Mouse (Mus musculus) lung, postnatal 0 days (tissue): Measurements from ENCODE around the gene Ttll9. TPM values are rescaled to one million over a fixed set of nuclear protein-coding genes. Genes with fewer than 3 reads are reported as not detected.
A peak's percentile ranks its signal among the peaks of the same experiment; 100 is the strongest.

Source experiments
- ATAC-seq: fragments of 200-750 bp; cut with Nextera tagmentation; 2 replicates; pipeline ENCODE4 v1.8.0; 2017; ENCODE audit warnings: moderate library complexity
- DNase-seq: peaks from one replicate; pipeline ENCODE4 v3.0.0-alpha.2; 2016; ENCODE audit warnings: low spot score
- H3K27ac ChIP-seq: fragments of 300-500 bp; sonication (generic); 2 replicates; pipeline ENCODE4 v1.5.1; 2014; ENCODE audit warnings: antibody characterized with exemption, mild to moderate bottlenecking, low read length, mixed read lengths
- H3K27me3 ChIP-seq: fragments of 300-500 bp; sonication (generic); replicated peaks from 2 replicates; pipeline ENCODE4 v1.6.1; 2014; ENCODE audit warnings: low read length, mixed read lengths; ENCODE audit not compliant: insufficient read depth
- H3K36me3 ChIP-seq: fragments of 300-500 bp; sonication (generic); 2 replicates; pipeline ENCODE4 v1.6.1; 2014; ENCODE audit warnings: low read length, mixed read lengths; ENCODE audit not compliant: insufficient read depth
- H3K4me1 ChIP-seq: fragments of 300-500 bp; sonication (generic); 2 replicates; pipeline ENCODE4 v1.6.1; 2014; ENCODE audit warnings: antibody characterized with exemption, low read depth, low read length, mixed read lengths; ENCODE audit not compliant: insufficient read depth
- H3K4me2 ChIP-seq: fragments of 300-500 bp; sonication (generic); replicated peaks from 2 replicates; pipeline ENCODE4 v1.6.1; 2014; ENCODE audit warnings: low read depth, mild to moderate bottlenecking, low read length, moderate library complexity, mixed read lengths
- H3K4me3 ChIP-seq: fragments of 300-500 bp; sonication (generic); 2 replicates; pipeline ENCODE4 v1.5.1; 2014; ENCODE audit warnings: low read depth, low read length
- H3K9ac ChIP-seq: fragments of 300-500 bp; sonication (generic); replicated peaks from 2 replicates; pipeline ENCODE4 v1.6.1; 2014; ENCODE audit warnings: low read depth, mild to moderate bottlenecking
- H3K9me3 ChIP-seq: fragments of 300-500 bp; sonication (generic); 2 replicates; pipeline ENCODE4 v1.6.1; 2016; ENCODE audit warnings: low read length, mixed read lengths
- CTCF ChIP-seq: IDR thresholded peaks from 2 replicates; pipeline ENCODE4 v1.5.1; 2016; ENCODE audit warnings: antibody characterized with exemption, mild to moderate bottlenecking
- EP300 ChIP-seq: IDR thresholded peaks from 2 replicates; pipeline ENCODE4 v1.6.1; 2016; ENCODE audit warnings: antibody characterized with exemption, mild to moderate bottlenecking, control low read depth
- WGBS: fragments of 180-500 bp; shearing (Covaris S2); extraction: QIAGEN DNeasy Blood & Tissue Kit; methylation state at CpG from one replicate; pipeline ENCODE4 v1.1.7; 2014; 5-methylcytosine and 5-hydroxymethylcytosine counted together
- polyA plus RNA-seq: library from polyadenylated mRNA; unstranded; fragments of >200 nt; fragmentation: Nextera tagmentation; extraction: Ambion mirVana; gene quantifications from 2 replicates; pipeline ENCODE4 v1.2.1, GENCODE M21; 2015

Gene Ttll9
- polyA plus RNA-seq, 1 experiment from 2014 or later, result 1.1 TPM

DNA sequence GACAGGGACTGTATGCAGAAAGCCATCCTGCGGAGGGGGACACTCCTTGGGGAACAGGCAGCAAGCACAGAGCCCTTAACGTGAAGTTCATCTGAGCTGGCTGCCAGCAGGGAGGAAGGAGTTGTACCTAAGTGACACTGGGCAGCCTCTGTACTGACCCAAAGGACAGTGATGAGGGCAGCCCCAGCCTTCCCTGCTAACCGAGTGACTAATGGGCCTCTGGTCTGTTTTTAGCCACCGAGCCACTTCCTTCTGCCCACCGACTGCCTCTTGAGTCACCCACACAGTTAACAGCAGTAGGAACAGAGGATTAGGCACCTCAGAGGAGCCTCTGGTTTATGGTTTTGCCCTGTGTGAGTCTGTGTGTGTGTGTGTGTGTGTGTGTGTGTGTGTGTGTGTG, 34.9 kb upstream of the Ttll9 start:
- Histone ChIP-seq H3K27ac (no peak overlapping the region), H3K27me3 (no peaks in the 10 kb centered on the region), H3K4me2 (no peak overlapping the region), H3K9me3 (no peaks in the 10 kb centered on the region), H3K9ac (no peak overlapping the region), H3K4me3 (no peak overlapping the region), H3K36me3 (no peaks in the 10 kb centered on the region), H3K4me1 (0 out of 2 replicates have a peak, but pooled peaks cover 3% of the 10 kb centered on the region)
- DNase-seq (no peak), ATAC-seq (no peak)
- WGBS, result 43% methylated on average over 5 of the region's 5 CpGs
- TF ChIP-seq EP300 (no peak), CTCF (no peak)

DNA sequence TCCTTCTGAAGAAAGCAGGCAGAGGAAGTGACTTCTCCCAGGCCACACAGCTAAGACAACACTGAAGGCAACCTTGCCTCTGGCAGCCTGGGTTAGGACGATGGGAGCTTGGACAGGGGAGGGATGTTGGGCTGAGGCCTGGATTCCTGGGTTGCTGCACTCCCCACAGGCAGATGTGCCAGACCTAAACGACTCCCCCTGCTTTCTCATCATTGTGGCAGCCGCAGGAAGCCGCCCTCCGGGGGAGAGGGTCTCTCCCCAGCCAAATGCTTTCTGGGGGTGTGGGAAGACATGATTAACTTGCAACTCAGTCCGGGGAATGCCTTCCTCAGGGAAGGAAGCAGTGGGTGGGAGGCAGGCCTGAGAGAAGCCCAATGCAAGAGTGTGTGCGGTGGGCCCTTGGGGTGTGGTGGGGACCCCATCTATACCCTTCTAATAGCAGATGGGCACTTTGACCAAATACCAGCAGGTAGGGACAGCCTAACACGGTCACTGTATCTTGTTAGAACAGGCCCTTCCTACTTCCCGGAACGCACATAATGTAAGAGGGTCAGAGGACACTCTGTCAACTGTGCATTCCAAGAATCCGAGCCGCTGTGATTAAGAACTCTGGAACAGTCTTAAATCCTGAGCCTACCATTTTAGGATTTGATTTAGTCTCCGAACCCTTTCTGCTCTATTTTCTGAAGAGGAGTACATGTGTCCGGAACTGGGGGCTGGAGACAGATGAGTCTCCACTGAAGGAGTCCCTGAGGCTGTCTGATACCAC, 33.9 kb upstream of the Ttll9 start:
- H3K9me3 ChIP-seq, result no peaks in the 10 kb centered on the region
- H3K27ac ChIP-seq, result peak overlapping the region; percentile 54; the same call in 1 of the 2 replicates
- no peak overlapping the region for H3K4me3 ChIP-seq
- WGBS, result 46% methylated on average over 14 of the region's 14 CpGs
- H3K4me2 ChIP-seq, result no peak overlapping the region
- H3K36me3 ChIP-seq, result no peaks in the 10 kb centered on the region
- no peaks in the 10 kb centered on the region for H3K27me3 ChIP-seq
- no peak for ATAC-seq
- 0 out of 2 replicates have a peak, but pooled peaks cover 3% of the 10 kb centered on the region for H3K4me1 ChIP-seq
- no peak for DNase-seq
- no peak overlapping the region for H3K9ac ChIP-seq
- TF ChIP-seq CTCF (no peak), EP300 (no peak)

DNA sequence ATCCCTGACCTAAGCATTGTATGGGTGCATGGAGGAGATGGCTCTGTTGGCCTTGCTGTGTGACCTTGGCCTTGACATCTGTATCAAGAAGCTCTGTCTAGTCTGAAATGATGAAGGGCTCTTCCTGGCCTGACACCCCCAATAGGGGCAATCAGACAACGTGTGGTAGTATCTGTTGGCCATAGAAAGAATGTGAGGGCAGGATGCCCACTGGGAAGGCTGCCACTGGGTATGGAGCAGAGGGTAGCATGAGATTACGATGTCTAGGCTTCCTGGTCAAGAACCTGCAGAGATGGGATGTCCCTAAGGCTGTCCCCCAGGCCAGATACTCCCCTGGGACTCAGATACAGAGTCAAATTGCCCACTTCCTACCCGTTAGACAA, 33.3 kb upstream of the Ttll9 start:
- H3K4me1 ChIP-seq, result 0 out of 2 replicates have a peak, but pooled peaks cover 3% of the 10 kb centered on the region
- no peak for DNase-seq
- WGBS, result 46% methylated on average over 3 of the region's 3 CpGs

DNA sequence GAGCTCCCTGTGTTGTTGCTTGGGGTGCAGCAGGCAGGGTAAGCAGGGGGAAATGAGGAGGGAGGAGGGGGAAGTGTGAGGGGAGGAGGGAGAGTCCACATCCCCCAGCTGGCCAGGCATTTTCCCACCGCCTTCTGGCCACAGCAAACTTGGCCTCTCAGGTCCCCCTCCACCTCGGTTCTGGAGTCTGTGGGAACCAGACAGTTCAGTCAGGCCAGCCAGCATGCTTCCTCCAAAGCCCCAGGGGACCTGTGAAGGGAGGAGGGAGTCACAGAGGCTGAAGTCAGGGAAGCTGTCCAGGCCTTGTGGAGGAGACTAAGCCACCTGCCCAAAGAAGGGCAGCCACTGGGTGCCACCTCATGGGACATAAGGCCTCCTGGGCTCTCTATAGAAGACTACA, 32.0 kb upstream of the Ttll9 start:
- Histone ChIP-seq H3K4me1 (0 out of 2 replicates have a peak, but pooled peaks cover 3% of the 10 kb centered on the region), H3K27me3 (no peaks in the 10 kb centered on the region), H3K4me3 (no peak overlapping the region), H3K27ac (peak overlapping the region; percentile 39), H3K9ac (no peak overlapping the region), H3K4me2 (0 out of 2 replicates have a peak overlapping the region, but pooled peaks have one; percentile 17), H3K36me3 (no peaks in the 10 kb centered on the region), H3K9me3 (no peaks in the 10 kb centered on the region)
- WGBS, result 31% methylated on average over 2 of the region's 2 CpGs
- DNase-seq (no peak), ATAC-seq (peak; percentile 27; the same call in 1 of the 2 replicates)
- TF ChIP-seq CTCF, result no peak
- no peak for TF ChIP-seq EP300

More for the DNA sequence above, 33.3 kb upstream of the Ttll9 start:
- ATAC-seq, result no peak
- H3K4me3 ChIP-seq, result no peak overlapping the region
- peak overlapping the region; percentile 54; the same call in 1 of the 2 replicates for H3K27ac ChIP-seq
- H3K9me3 ChIP-seq, result no peaks in the 10 kb centered on the region
- H3K9ac ChIP-seq, result no peak overlapping the region
- no peaks in the 10 kb centered on the region for H3K36me3 ChIP-seq
- no peaks in the 10 kb centered on the region for H3K27me3 ChIP-seq
- H3K4me2 ChIP-seq, result no peak overlapping the region
- TF ChIP-seq CTCF (no peak), EP300 (no peak)

DNA sequence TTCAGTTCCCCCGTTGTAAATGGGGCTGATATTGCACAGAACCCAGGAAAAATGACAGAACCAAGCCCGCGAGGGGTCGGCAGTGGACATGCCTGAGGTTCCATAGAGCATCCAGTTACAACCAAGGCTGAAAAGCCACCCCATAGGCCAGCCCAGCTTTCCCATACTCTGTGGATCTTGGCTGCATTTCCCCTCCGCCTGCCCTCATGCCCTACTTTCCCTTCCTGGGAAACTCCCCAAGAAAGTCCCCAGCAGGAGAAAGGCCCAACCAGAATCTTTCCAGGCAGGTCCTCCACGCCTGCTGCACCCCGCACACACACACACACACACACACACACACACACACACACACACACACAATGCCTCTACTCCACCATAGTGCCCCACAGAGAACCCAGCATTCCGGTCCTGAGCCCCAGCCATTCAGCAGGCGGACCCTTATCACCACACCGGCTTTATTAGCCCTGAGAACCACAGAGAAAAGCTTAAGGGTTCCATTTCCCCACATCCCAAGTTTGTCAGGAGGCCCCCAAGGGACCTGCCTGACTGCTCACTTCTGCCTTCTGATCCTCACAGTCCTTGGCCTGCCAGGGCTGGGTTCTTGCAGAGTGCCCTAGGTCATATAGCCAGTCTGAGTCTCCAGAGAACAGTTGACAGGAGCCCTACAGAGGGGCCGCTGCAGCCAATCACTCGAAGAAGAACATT, 30.7 kb upstream of the Ttll9 start:
- Histone ChIP-seq H3K36me3 (no peaks in the 10 kb centered on the region), H3K4me1 (no peaks in the 10 kb centered on the region), H3K9ac (no peak overlapping the region), H3K4me2 (no peak overlapping the region; the same call in 1 of the 2 replicates), H3K9me3 (no peaks in the 10 kb centered on the region), H3K4me3 (peak overlapping the region; percentile 17), H3K27me3 (no peaks in the 10 kb centered on the region), H3K27ac (peak overlapping the region; percentile 38)
- ATAC-seq, result no peak
- 69% methylated on average over 10 of the region's 12 CpGs for WGBS
- no peak for DNase-seq
- TF ChIP-seq EP300 (no peak), CTCF (no peak)

DNA sequence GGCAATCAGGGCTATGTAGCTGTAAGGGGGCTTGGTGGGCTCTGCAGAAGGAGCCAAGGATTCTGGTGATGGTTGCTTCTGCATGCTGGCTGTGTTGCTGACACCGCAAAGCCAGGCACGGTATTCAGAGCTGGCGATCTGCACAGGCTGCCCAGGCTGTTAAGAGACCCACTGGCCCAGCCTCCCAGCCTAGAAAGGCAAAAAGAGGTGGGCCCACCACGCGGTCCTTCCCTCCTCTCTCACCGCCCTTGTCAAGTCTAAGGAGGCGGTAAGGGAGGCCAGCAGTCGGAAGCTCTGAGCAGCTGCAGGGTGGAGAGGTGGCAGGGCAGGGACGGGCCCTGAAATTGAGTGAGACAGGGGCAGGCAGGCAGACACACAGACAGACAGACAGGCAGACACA, 29.2 kb upstream of the Ttll9 start, which contains the start of gene Foxs1:
TSS of gene Foxs1 (minus strand) at position 161 of the 400 bp plus-strand sequence.
- H3K27ac ChIP-seq, result peak within 1 kb of the TSS; percentile 38; the same call in 1 of the 2 replicates
- 0 out of 2 replicates have a peak within 1 kb of the TSS, but pooled peaks have one; percentile 12 for H3K9ac ChIP-seq
- no peaks in the 10 kb centered on the region for H3K4me1 ChIP-seq
- H3K27me3 ChIP-seq, result no peaks in the 10 kb centered on the region
- TF ChIP-seq CTCF (no peak), EP300 (no peak)
- H3K4me3 ChIP-seq, result peak within 1 kb of the TSS; percentile 17
- H3K4me2 ChIP-seq, result 0 out of 2 replicates have a peak within 1 kb of the TSS, but pooled peaks have one; percentile 17
- ATAC-seq, result peak; percentile 63
- WGBS, result 13% methylated on average over 9 of the region's 9 CpGs
- H3K9me3 ChIP-seq, result no peaks in the 10 kb centered on the region
- DNase-seq, result peak; percentile 47
- no peaks in the 10 kb centered on the region for H3K36me3 ChIP-seq
